Mouse (Mus musculus) olfactory bulb, adult 2 months (tissue): ENCODE measurements at regions not wholly inside any gene's neighbourhood (a gene's known extent, or its start where the extent isn't known, plus 50 kb on each side); places are given as distances from the start of the nearest gene placed in this dataset.

Experiments used
- H3K27ac ChIP-seq: fragments of 200-500 bp; 2 replicates; pipeline ENCODE4 v1.5.1; 2012; ENCODE audit warnings: low read depth, low read length; ENCODE audit not compliant: insufficient read depth
- H3K4me1 ChIP-seq: fragments of 200-500 bp; 2 replicates; pipeline ENCODE4 v1.6.1; 2012; ENCODE audit warnings: low read length; ENCODE audit not compliant: control insufficient read depth, insufficient read depth
- H3K4me3 ChIP-seq: fragments of 200-500 bp; 2 replicates; pipeline ENCODE4 v1.5.1; 2012; ENCODE audit warnings: mild to moderate bottlenecking, low read depth, low read length, moderate library complexity; ENCODE audit not compliant: insufficient read depth
- CTCF ChIP-seq: fragments of 200-500 bp; IDR thresholded peaks from 2 replicates; pipeline ENCODE4 v1.5.1; 2012; ENCODE audit warnings: low read depth, mild to moderate bottlenecking, low read length, moderate library complexity; ENCODE audit not compliant: insufficient read depth
- POLR2A ChIP-seq: fragments of 200-500 bp; IDR thresholded peaks from 2 replicates; pipeline ENCODE4 v1.6.1; 2012; ENCODE audit warnings: mild to moderate bottlenecking, low read depth, low read length, moderate library complexity; ENCODE audit not compliant: insufficient read depth
- WGBS: fragments of 180-500 bp; shearing (Covaris S2); methylation state at CpG from one replicate; pipeline ENCODE4 v1.1.7; 2018; 5-methylcytosine and 5-hydroxymethylcytosine counted together

- WGBS = 96% methylated on average over 2 of the region's 2 CpGs
- TF ChIP-seq CTCF (no peak), POLR2A (no peak)
- Histone ChIP-seq H3K27ac (no peak overlapping the region), H3K4me3 (no peak overlapping the region), H3K4me1 (peaks cover 23% of the 10 kb centered on the region)
Observed at GRCm38 (mm10) chr2:71621458-71621857, 74.9 kb upstream of the Dlx2 start.

GRCm38 (mm10) chr2:71622532-71623099 lies 76.1 kb upstream of the Dlx2 start:
- TF ChIP-seq CTCF = no peak
- no peak for TF ChIP-seq POLR2A
- no peak overlapping the region for H3K27ac ChIP-seq
- H3K4me1 ChIP-seq = peaks cover 30% of the 10 kb centered on the region
- 59% methylated on average over 9 of the region's 9 CpGs for WGBS
- H3K4me3 ChIP-seq = no peak overlapping the region

DNA sequence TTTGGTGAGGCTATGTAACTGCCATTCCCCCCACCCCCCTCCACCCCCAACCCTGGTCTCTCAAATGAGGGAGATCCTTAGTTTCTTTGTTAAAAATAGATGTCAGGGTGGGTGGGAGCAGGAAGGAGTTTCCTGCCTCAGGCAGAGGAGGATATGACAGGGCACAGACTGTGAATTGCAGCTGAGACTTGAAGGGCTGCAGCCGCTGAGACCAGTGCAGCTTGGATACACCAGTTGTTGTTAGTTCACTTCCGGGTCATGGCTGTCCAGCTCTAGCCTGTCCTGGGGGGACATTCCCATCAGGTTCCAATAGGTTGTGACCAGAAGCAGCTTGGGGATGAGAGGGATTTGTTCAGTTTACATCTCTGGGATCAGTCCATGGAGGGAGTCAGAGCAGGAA lies 76.6 kb upstream of the Dlx2 start:
- Histone ChIP-seq H3K27ac (peak overlapping the region; percentile 58), H3K4me3 (no peak overlapping the region), H3K4me1 (peaks cover 30% of the 10 kb centered on the region)
- TF ChIP-seq CTCF (no peak), POLR2A (no peak)
- WGBS = 49% methylated on average over 2 of the region's 2 CpGs

DNA sequence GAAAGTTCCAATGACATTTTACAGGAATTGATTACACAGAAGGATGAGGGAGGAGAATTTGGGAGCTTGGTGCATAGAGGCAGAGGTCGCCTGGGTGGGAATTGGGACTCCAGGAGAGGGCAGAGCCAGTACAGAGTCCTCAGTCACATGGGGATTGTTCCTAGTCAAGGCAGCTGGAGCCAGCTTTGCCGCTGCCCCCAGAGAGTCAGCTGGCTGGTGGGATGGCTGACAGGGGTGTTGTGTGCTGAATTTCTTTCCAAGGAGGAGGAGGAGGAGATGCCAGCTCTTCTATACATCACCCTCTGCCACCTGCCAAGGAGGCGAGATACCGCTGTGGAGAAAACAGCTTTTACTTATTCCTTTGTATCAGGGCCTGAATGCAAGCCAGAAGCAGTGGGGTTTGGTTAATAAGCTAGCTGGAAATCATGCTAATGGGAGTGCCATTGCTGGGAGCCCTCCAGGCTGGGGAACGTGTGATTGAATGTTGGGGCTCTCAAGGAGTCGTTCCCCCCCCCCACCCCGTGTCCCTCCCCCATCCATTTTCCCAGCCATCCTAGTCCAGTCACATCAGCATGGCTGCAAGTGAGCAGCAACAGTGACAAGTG lies 78.8 kb upstream of the Dlx2 start:
- 24% methylated on average over 7 of the region's 7 CpGs for WGBS
- TF ChIP-seq CTCF = no peak
- TF ChIP-seq POLR2A = no peak
- Histone ChIP-seq H3K4me1 (peaks cover 42% of the 10 kb centered on the region), H3K27ac (peak overlapping the region; percentile 95), H3K4me3 (no peak overlapping the region)

GRCm38 (mm10) chr2:71626404-71626803 lies 79.8 kb upstream of the Dlx2 start:
- Histone ChIP-seq H3K4me1 (peaks cover 42% of the 10 kb centered on the region), H3K27ac (peak overlapping the region; percentile 95), H3K4me3 (no peak overlapping the region)
- WGBS = 65% methylated on average over 12 of the region's 12 CpGs
- no peak for TF ChIP-seq POLR2A
- no peak for TF ChIP-seq CTCF

DNA sequence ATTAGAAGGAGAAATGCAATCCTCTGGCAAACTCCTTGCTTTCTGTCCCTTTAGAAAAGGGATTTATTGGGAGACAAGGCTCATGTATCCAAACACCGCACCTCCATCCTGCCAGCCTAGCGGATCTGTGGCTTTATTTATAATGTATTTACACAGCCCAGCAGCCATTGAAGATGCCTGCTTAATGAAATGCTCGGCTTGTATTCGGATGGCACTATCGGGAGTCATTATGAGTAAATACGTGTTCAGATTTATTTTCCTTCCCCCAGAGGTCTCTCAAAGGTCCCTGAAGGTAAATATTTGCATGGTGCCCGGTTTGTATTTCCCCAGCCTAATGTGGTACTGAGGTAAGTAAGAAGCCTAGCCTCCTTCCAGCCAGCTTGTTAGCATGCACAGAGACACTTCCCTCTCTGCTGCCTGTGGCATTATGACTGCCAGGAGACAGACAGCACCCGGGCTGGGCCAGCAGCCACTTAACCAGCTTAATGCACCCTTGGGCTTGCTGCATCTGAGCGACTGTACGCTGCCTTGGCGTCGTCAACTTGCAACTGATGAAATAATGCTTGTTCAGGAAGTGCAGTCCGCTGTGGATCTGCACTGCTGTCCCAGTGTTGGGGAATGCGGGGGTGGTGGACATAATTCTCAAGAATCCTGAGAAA lies 80.7 kb upstream of the Dlx2 start:
- Histone ChIP-seq H3K4me1 (peaks cover 40% of the 10 kb centered on the region), H3K27ac (peak overlapping the region; percentile 95), H3K4me3 (no peak overlapping the region)
- 23% methylated on average over 14 of the region's 14 CpGs for WGBS
- TF ChIP-seq POLR2A (no peak), CTCF (no peak)

DNA sequence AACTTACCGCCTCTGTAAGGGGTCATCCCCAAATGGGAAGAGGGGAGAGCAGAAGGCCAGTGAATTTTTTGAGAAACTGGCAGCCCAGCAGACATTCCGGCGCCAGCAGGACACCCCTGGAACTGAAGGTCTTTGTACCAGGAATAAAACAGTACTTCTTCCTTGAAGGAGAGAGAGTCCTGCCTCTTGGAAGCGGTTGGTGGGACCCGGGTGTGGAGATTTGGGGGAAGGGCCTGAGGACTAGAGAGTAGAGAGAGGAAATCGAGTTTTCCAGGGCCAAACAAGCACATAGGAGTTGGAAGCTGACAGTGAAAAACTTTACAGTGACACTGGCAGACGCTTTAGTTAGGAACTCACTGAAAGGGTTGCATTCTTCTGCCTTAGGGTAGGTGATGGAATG lies 82.3 kb upstream of the Dlx2 start:
- 39% methylated on average over 7 of the region's 7 CpGs for WGBS
- peaks cover 37% of the 10 kb centered on the region for H3K4me1 ChIP-seq
- TF ChIP-seq POLR2A (no peak), CTCF (no peak)
- peak overlapping the region; percentile 97 for H3K27ac ChIP-seq
- H3K4me3 ChIP-seq = no peak overlapping the region

GRCm38 (mm10) chr2:71629301-71630142 lies 83.0 kb upstream of the Dlx2 start:
- WGBS = under 1% methylated on average over 43 of the region's 43 CpGs
- Histone ChIP-seq H3K4me1 (peaks cover 37% of the 10 kb centered on the region), H3K27ac (peak overlapping the region; percentile 97), H3K4me3 (peak overlapping the region; percentile 42)
- TF ChIP-seq POLR2A = no peak

DNA sequence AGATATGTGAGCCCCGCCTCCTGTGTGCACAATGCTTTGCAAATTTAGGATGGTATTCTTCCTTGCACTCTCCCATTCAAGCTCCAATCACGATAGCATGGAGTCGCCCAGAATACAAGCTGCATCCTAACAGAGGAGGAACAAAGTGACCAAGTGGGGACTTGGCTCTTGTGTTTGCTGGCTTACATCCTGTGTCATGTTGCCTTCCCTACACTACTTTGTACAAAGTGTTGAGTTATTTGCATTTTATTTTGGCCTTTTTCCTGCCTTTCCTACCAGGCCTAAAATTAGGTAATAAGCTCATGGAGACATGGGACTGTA lies 83.5 kb upstream of the Dlx2 start:
- Histone ChIP-seq H3K4me1 (peaks cover 33% of the 10 kb centered on the region), H3K4me3 (no peak overlapping the region; the same call in 1 of the 2 replicates), H3K27ac (peak overlapping the region; percentile 97)
- TF ChIP-seq POLR2A (no peak), CTCF (no peak)
- 14% methylated on average over 3 of the region's 3 CpGs for WGBS
